Mouse (Mus musculus) ES-CJ7 (cell line): Measurements from ENCODE around the gene Slc22a23.

Experiments used
- DNase-seq: peaks from one replicate; pipeline ENCODE4 v3.0.0; 2011; ENCODE audit warnings: low read depth, low spot score

Gene Slc22a23

DNA sequence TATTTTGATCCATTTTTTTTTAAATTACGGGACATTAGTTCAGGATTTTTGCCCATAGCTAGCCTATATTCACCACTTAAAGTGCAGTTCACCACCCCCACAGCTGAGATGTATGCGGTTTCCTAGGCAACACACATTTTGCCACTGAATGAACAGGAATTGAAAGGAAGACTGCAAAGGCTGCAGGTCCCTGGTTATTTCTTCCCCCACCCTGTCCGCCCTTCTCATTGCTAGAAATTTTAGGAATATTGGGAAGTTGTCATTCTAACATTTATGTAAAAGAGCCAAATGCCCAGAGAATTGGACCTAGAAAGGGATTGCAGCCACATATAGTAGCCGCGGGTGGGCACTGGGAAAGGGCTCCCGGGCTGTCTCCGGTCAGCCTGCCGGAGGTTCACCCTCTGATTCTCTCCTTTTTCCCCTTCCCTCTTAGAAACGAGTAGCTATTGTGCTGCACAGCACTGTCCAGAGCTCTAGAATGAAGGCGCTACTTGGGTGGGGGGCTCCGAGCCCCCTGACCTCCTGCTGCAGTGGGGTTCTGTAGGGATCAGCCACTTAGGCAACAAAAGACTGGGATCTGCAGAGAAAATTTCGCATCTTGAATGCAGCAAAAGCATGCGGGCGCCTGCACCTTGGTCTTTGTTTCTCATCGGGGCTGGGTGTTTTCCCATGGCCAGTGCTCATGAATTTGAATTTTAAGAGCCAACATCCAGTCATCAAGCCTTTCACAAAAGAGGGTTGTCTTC, 211.5 kb downstream of the Slc22a23 start:
- peak; percentile 28 for DNase-seq

DNA sequence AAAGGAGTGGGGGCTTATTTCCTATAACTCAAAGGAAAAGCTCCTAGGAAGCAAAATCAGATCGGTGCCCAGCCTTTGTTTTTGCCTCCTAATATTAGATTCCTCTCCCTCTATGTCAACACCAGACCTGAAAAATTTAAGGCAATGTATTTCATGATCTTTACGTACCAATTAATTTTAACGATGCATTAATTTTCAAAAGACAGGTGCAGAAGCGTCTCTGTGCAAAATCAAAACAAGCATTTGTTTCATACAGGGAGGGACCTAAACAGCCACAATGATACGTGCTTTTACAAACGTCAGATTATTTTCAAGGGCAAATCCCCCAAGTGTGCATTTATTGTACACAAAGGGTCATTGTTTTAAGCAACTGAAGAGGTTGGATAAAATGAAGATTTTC, 212.1 kb downstream of the Slc22a23 start:
- no peak for DNase-seq

- DNase-seq = no peak
Measured at GRCm38 (mm10) chr13:34132299-34132698, 212.7 kb downstream of the Slc22a23 start.

DNA sequence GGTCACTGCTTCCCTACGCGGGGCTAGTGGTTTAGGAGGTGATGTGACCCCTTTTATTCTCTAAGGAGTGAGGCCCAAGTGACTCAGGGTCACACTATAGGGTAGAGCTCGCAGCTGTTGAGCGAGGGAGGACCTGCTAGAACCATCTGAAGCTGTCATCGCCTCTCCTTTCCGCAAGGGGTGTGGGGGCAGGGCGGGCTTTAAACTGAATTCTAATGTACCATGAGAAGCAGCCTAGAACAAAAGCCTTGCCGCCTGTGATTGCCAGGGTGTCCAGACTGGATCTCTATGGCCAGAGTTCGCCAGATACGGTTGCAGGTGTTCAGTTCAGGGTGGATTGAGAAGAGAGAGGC, 213.3 kb downstream of the Slc22a23 start:
- DNase-seq = peak; percentile 88

- peak; percentile 96 for DNase-seq
Measured at GRCm38 (mm10) chr13:34131011-34131707, 213.8 kb downstream of the Slc22a23 start.

- DNase-seq = peak; percentile 98
Measured at GRCm38 (mm10) chr13:34130226-34130731, 214.7 kb downstream of the Slc22a23 start, which contains the start of gene Tubb2b. Tubb2b (minus strand) TSS chr13:34130466.

GRCm38 (mm10) chr13:34129485-34130225, 215.3 kb downstream of the Slc22a23 start:
- DNase-seq = peak; percentile 94
